Mouse (Mus musculus): ENCODE data around the gene Hoxa7.

DNA sequence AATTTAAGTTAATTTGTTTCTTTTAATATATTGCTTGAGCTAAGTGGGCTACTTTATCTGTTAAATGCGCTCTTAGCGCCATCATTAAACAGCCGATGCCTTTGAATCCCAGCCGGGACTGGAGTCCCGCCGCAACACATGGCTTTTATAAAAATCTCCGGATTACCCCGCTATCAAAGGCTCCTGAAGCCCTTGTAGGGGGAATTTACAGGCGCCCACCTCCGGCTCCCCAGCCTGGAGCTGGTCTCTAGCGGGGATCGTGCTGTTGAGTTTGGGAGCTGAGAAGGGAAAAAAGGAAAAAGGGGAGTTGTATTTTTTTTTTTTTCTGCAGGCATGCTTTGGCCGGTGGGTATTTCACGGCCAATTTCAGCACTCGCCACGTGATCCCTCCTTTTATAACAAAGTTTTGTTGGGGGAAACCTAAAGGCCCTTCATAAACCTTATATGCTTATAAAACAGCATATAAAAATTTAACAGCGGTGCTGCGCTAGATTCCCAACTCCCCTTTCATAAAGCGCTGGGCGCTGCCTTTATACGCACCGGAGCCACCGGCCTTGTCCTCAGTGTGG is 22.9 kb upstream of the Hoxa7 start:
- TF ChIP-seq POLR2A (IDR thresholded peaks at IDR 0.05; ENCODE audit: insufficient read depth, low read depth, low read length) (no peak), CTCF (IDR thresholded peaks at IDR 0.05; ENCODE audit: insufficient read depth, low read depth, low read length) (no peak)
